Mouse (Mus musculus) myocyte (in vitro differentiated cells): ENCODE measurements around the gene Dnttip1. TPM values are rescaled to one million over a fixed set of nuclear protein-coding genes. Genes with fewer than 3 reads are reported as not detected.

Experiments used
- H3K27me3 ChIP-seq: one replicate; pipeline ENCODE4 v1.6.1; 2011; ENCODE audit not compliant: control insufficient read depth, insufficient read depth, insufficient read length
- H3K36me3 ChIP-seq: one replicate; pipeline ENCODE4 v1.6.1; 2011; ENCODE audit not compliant: control insufficient read depth, insufficient read depth
- H3K4me2 ChIP-seq: one replicate; pipeline ENCODE4 v1.6.1; 2011; ENCODE audit warnings: low read depth, control low read depth
- H3K4me3 ChIP-seq: one replicate; pipeline ENCODE4 v1.5.1; 2011; ENCODE audit warnings: mild to moderate bottlenecking, control low read depth, moderate library complexity
- H3K79me2 ChIP-seq: one replicate; pipeline ENCODE4 v1.6.1; 2011; ENCODE audit not compliant: control insufficient read depth, insufficient read depth
- H3ac ChIP-seq: one replicate; pipeline ENCODE4 v1.6.1; 2011; ENCODE audit not compliant: control insufficient read depth, insufficient read length
- CEBPB ChIP-seq: IDR thresholded peaks from 2 replicates; pipeline ENCODE4 v1.6.1; 2011; ENCODE audit warnings: mild to moderate bottlenecking, moderate library complexity; ENCODE audit not compliant: poor library complexity, insufficient read depth, severe bottlenecking
- E2F4 ChIP-seq: IDR thresholded peaks from one replicate; pipeline ENCODE4 v1.6.1; 2011; ENCODE audit warnings: mild to moderate bottlenecking, control low read depth, moderate library complexity; ENCODE audit not compliant: insufficient read depth
- MAX ChIP-seq: IDR thresholded peaks from one replicate; pipeline ENCODE4 v1.6.1; 2011; ENCODE audit warnings: low read depth, mild to moderate bottlenecking, control low read depth
- MYOD1 ChIP-seq, 3 experiments: IDR thresholded peaks; one replicate each; pipeline ENCODE4 v1.6.1; 2011; ENCODE audit warnings: control low read depth in 2 of 3, low read depth in 2 of 3, mild to moderate bottlenecking in 2 of 3, moderate library complexity in 1 of 3; ENCODE audit not compliant: insufficient read length in 2 of 3, control insufficient read depth in 1 of 3
- MYOG ChIP-seq, 3 experiments: IDR thresholded peaks; one replicate each; pipeline ENCODE4 v1.6.1; 2011; ENCODE audit warnings: control low read depth in 2 of 3, low read depth in 2 of 3, mild to moderate bottlenecking in 2 of 3; ENCODE audit not compliant: insufficient read length in 2 of 3, control insufficient read depth in 1 of 3, insufficient read depth in 1 of 3
- POLR2A ChIP-seq: IDR thresholded peaks from one replicate; pipeline ENCODE4 v1.6.1; 2011; ENCODE audit warnings: low read depth, mild to moderate bottlenecking, control low read depth, moderate library complexity; ENCODE audit not compliant: insufficient read length
- POLR2AphosphoS2 ChIP-seq: IDR thresholded peaks from one replicate; pipeline ENCODE4 v1.6.1; 2011; ENCODE audit warnings: low read depth, control low read depth; ENCODE audit not compliant: insufficient read length
- REST ChIP-seq: IDR thresholded peaks from one replicate; pipeline ENCODE4 v1.6.1; 2011; ENCODE audit warnings: mild to moderate bottlenecking, control low read depth, moderate library complexity; ENCODE audit not compliant: insufficient read depth, insufficient read length
- SRF ChIP-seq: IDR thresholded peaks from one replicate; pipeline ENCODE4 v1.6.1; 2011; ENCODE audit warnings: low read depth; ENCODE audit not compliant: control insufficient read depth, insufficient read length
- TCF12 ChIP-seq: IDR thresholded peaks from one replicate; pipeline ENCODE4 v1.6.1; 2011; ENCODE audit warnings: mild to moderate bottlenecking, control low read depth; ENCODE audit not compliant: poor library complexity, insufficient read depth, severe bottlenecking
- TCF3 ChIP-seq: IDR thresholded peaks from one replicate; pipeline ENCODE4 v1.6.1; 2011; ENCODE audit warnings: low read depth, control low read depth; ENCODE audit not compliant: insufficient read length
- USF1 ChIP-seq: IDR thresholded peaks from one replicate; pipeline ENCODE4 v1.6.1; 2011; ENCODE audit warnings: low read depth, mild to moderate bottlenecking, control low read depth, moderate library complexity
- polyA plus RNA-seq: library from polyadenylated mRNA; unstranded; fragments of >200 nt; fragmentation: generic; extraction: Trizol; gene quantifications from one replicate; pipeline ENCODE4 v1.2.1, GENCODE M21; 2012; ENCODE audit warnings: missing spikeins

The Dnttip1 gene
- polyA plus RNA-seq, 1 experiment: 63.0 TPM

GRCm38 (mm10) chr2:164781876-164782275, 36.1 kb downstream of the Dnttip1 start:
- peak overlapping the region; percentile 56 for H3K4me2 ChIP-seq
- TF ChIP-seq MYOD1 (IDR thresholded peaks at IDR 0.05; ENCODE audit: control insufficient read depth in 1 of 3, insufficient read length in 2 of 3, low read depth in 2 of 3) (peak; percentile 88 to 97 (median 92)), TCF3 (peak; percentile 17), POLR2AphosphoS2 (no peak), USF1 (no peak), MAX (no peak), POLR2A (peak; percentile 48), TCF12 (peak; percentile 25), MYOG (IDR thresholded peaks at IDR 0.05; ENCODE audit: control insufficient read depth in 1 of 3, insufficient read depth in 1 of 3, insufficient read length in 2 of 3, low read depth in 2 of 3) (peak in 1 of 3 experiments; percentile 24), SRF (peak; percentile 95), E2F4 (no peak), REST (no peak)
- no peaks in the 10 kb centered on the region for H3K36me3 ChIP-seq
- no peaks in the 10 kb centered on the region for H3K27me3 ChIP-seq
- no peak overlapping the region for H3ac ChIP-seq
- no peak overlapping the region for H3K4me3 ChIP-seq
- H3K79me2 ChIP-seq: peaks cover 8% of the 10 kb centered on the region

- Histone ChIP-seq H3K4me2 (no peak overlapping the region), H3K36me3 (peaks cover 10% of the 10 kb centered on the region), H3K27me3 (no peaks in the 10 kb centered on the region), H3ac (no peak overlapping the region), H3K4me3 (peak overlapping the region; percentile 46), H3K79me2 (no peaks in the 10 kb centered on the region)
- TF ChIP-seq TCF3 (no peak), POLR2AphosphoS2 (no peak), POLR2A (no peak), USF1 (no peak), MYOD1 (IDR thresholded peaks at IDR 0.05; ENCODE audit: control insufficient read depth in 1 of 3, insufficient read length in 2 of 3, low read depth in 2 of 3) (no peak), REST (no peak), TCF12 (no peak), MAX (no peak), MYOG (IDR thresholded peaks at IDR 0.05; ENCODE audit: control insufficient read depth in 1 of 3, insufficient read depth in 1 of 3, insufficient read length in 2 of 3, low read depth in 2 of 3) (no peak), E2F4 (no peak), CEBPB (no peak), SRF (no peak)
Measured at GRCm38 (mm10) chr2:164783926-164784581, 38.3 kb downstream of the Dnttip1 start.

- H3K27me3 ChIP-seq: no peaks in the 10 kb centered on the region
- peaks cover 10% of the 10 kb centered on the region for H3K36me3 ChIP-seq
- no peak for TF ChIP-seq TCF3
- TF ChIP-seq CEBPB: no peak
- no peak for TF ChIP-seq SRF
- no peak for TF ChIP-seq MYOG (IDR thresholded peaks at IDR 0.05; ENCODE audit: control insufficient read depth in 1 of 3, insufficient read depth in 1 of 3, insufficient read length in 2 of 3, low read depth in 2 of 3)
- no peak for TF ChIP-seq USF1
- TF ChIP-seq POLR2AphosphoS2: no peak
- H3K79me2 ChIP-seq: no peaks in the 10 kb centered on the region
- H3K4me3 ChIP-seq: peak overlapping the region; percentile 46
- H3ac ChIP-seq: peak overlapping the region; percentile 70
- H3K4me2 ChIP-seq: peak overlapping the region; percentile 98
Measured at GRCm38 (mm10) chr2:164784869-164785420, 39.2 kb downstream of the Dnttip1 start.

GRCm38 (mm10) chr2:164785481-164786387, 40.0 kb downstream of the Dnttip1 start, which contains the start of gene Snx21:
Gene Snx21, plus strand, starts transcription at chr2:164785823.
- Histone ChIP-seq H3K79me2 (no peaks in the 10 kb centered on the region), H3K27me3 (no peaks in the 10 kb centered on the region), H3K36me3 (peaks cover 10% of the 10 kb centered on the region), H3ac (peak within 1 kb of the TSS; percentile 70), H3K4me2 (peak within 1 kb of the TSS; percentile 98), H3K4me3 (peak within 1 kb of the TSS; percentile 46)
- no peak for TF ChIP-seq MYOG (IDR thresholded peaks at IDR 0.05; ENCODE audit: control insufficient read depth in 1 of 3, insufficient read depth in 1 of 3, insufficient read length in 2 of 3, low read depth in 2 of 3)
- peak in 1 of 3 experiments; percentile 3 for TF ChIP-seq MYOD1 (IDR thresholded peaks at IDR 0.05; ENCODE audit: control insufficient read depth in 1 of 3, insufficient read length in 2 of 3, low read depth in 2 of 3)
- TF ChIP-seq TCF3: no peak
- peak; percentile 81 for TF ChIP-seq POLR2AphosphoS2
- TF ChIP-seq E2F4: no peak
- TF ChIP-seq REST: no peak
- no peak for TF ChIP-seq USF1
- TF ChIP-seq MAX: no peak
- TF ChIP-seq TCF12: no peak
- TF ChIP-seq CEBPB: no peak
- peak; percentile 84 for TF ChIP-seq POLR2A
- no peak for TF ChIP-seq SRF
